Mouse (Mus musculus) hindlimb bud, embryonic 11.5 days (tissue): Measurements from ENCODE around the gene Madcam1.

Source experiments
- DNase-seq: peaks from one replicate; pipeline ENCODE4 v3.0.0-alpha.2; 2012; ENCODE audit warnings: low read depth, low spot score; ENCODE audit errors: extremely low spot score

Gene Madcam1

DNA sequence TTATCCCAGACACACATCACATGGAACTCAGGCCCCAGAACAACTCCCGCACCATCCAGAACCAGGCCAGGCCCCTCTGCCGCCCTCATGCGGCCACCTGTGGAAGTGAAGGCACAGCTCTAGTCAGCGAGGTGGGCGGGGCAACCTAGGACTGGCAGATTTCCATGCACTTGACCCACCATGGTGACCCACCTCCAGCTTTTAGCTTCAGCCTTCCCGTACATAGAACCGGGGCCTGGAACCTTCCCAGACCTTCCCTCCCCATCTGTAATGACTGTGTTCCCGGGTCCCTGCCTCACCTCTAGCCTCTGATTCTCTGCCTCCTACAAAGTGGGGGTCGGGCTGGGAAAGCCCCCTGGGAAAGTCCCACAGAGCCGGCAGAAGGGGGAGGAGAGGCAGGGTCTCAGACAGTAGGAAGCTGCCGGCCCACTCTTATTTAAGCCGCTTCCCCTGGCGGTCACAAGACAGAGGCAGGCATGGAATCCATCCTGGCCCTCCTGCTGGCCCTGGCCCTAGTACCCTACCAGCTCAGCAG is at the start of gene Madcam1:
Gene Madcam1, plus strand, starts transcription at position 429 of the 535 bp plus-strand sequence.
- peak; percentile 26 for DNase-seq

- no peak for DNase-seq
Measured at GRCm38 (mm10) chr10:79615860-79616259, 48.5 kb upstream of the Madcam1 start.

DNA sequence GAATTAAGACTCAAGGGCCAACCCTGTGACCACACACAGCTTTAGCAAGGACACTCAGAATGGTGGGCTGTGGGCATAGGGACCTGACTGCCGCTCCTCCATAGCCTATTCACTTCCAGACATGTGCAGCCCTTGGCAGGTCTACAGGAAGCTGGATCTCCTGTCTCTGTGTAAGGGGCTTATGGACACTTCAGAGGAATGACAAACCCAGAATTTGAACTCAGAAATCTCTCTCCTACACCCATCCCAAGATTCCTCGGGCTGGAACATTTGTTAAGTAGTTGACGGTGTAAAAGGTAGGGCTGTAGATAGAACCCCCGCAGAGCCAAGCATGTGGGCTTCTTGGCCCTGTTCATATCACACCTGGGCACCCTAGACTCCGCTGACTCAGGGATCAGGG is 48.0 kb upstream of the Madcam1 start:
- no peak for DNase-seq

- DNase-seq: no peak
Measured at GRCm38 (mm10) chr10:79623950-79624349, 40.4 kb upstream of the Madcam1 start.

GRCm38 (mm10) chr10:79625398-79625797 is 39.0 kb upstream of the Madcam1 start:
- DNase-seq: no peak

DNA sequence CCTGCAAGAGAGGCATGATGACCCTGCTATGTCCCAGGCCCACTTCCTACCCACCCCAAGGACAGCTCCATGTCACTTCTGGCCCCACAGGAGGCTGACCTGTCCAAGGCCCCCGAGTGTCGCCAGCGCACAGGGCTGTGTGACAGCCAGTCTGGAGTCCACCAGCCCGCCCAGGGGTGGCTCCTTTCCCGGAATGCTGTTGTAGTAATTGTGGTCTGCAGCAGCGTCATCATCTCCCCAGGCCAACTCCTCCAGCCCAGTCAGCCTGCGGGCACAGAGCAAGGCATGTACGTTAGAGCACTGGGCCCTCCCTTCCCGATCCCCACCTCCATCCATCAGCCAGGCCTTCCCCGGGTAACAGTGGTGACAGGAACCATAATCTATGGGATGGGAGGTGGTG is 38.2 kb upstream of the Madcam1 start:
- DNase-seq: no peak

- DNase-seq: no peak
Measured at GRCm38 (mm10) chr10:79628377-79628776, 36.0 kb upstream of the Madcam1 start.

DNA sequence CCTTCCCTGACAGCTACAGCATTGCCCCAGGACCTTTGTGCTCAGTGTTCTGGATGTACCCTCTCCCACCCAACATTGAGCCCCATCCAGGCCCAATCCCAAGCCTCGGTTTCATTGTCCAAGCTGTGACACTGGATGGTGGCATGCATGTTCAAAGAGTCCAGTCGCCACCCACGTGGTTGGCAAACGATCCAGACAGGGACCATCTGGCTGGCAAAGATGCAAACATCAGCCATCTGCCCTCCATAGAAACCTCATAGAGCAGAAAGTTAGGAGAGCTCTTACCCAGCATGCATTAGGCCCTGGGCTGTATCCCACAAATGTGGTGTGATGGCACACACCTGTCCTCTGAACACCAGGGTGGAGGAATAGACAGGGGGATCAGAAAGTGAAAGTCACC is 32.9 kb upstream of the Madcam1 start:
- DNase-seq: no peak

- no peak for DNase-seq
Measured at GRCm38 (mm10) chr10:79633006-79633777, 31.2 kb upstream of the Madcam1 start.

GRCm38 (mm10) chr10:79636287-79636686 is 28.1 kb upstream of the Madcam1 start:
- DNase-seq: no peak

GRCm38 (mm10) chr10:79637128-79638110 is 26.9 kb upstream of the Madcam1 start, which contains the start of gene Shc2:
Gene Shc2, minus strand, starts transcription at chr10:79637918.
- DNase-seq: no peak

DNA sequence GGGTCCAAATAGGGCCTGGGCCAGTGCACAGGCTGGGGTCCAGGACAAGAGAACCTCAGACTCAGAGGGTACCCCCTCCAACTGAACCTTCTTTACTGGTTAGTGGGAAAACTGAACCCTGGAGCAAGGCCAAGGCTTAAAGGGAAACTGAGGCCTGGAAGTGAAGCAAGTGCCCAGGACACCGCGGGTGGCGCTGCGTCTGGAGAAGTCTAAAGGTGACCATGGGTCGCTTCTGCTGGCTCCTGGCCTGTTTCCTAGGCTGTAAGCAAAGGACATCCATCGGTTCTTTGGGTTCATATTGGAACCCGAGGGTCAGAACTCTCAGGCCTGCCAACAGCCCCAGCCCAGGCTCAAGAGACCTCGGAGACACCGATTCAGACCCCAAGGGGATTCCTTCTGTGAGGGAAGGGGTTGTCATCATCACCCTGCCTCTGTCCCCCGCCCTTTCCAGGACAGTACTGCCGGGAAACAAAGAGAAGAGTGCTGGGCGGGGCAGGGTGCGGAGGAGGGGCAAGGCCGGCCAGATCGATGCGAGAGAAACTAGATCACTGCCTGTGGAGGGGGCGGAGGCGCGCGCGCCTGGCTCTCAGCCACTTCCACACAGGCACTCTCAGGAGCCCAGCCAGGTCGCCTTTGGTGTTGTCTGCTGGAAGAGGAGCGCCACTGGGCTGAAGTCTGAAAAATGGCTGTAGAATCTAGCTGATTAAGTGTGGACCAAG is 25.7 kb upstream of the Madcam1 start:
- DNase-seq: no peak

- no peak for DNase-seq
Measured at GRCm38 (mm10) chr10:79645711-79646110, 18.6 kb upstream of the Madcam1 start, which contains the start of gene Odf3l2. Gene Odf3l2, minus strand, starts transcription at chr10:79645738.

- peak; percentile 64 for DNase-seq
Measured at GRCm38 (mm10) chr10:79649070-79649751, 15.1 kb upstream of the Madcam1 start.

DNA sequence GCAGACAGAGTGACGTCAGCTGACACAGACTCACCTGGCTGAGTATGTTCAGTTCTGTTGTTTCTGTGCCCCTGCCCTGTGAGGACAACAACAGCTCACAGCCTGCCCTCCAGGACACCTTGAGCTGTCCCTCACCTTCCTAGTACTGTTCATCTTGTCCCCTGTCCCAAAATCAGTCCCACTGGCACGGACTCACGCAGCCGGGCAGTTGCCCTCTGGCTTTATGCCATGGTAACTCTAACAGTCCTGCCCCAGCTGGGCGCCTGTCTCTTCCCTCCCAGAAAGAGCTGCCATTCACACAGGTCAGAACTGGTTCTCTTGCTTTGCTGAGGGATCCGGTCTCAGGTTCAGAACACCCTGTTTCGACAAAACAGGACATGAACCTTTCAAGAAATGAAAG is 11.6 kb upstream of the Madcam1 start:
- DNase-seq: no peak

DNA sequence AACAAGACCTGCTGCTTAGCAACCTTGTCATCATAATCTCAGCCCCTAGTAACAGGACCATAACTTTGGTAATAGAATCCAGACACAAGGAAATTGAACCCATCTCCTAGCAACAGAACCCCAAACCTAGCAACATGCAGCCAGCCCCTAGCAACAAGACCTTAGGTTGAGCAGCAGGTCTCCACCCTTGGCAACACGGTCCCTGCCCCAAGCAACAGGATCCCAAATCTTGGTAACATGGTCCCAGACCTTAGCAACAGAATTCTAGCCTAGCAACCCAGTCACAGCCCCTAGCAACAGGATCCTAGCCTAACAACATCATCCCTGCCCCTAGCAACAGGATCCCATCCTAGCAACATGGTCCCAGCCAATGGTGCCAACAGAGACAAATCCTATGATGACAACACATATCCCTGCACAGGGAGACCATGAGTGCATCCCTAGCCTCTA is 9.4 kb upstream of the Madcam1 start:
- DNase-seq: peak; percentile 58

DNA sequence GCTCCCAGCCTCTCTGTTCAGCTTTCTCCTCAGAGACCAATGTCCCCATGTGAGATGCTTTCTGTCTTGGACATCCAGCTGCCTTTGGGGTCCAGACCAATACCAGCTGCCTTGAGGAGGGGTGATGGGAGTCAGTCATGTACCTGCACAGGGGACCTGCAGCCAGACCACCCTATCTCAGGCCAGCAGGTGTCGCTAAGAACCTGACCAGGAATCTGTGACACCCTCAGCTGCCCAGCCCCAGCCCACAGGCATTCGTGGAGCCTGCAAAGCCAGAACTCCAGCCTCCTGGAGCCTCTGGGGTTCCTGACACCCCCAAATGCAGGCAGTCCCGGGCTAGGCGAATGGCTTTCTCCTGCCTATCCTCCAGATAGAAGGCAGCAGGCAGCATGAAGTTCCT is 5.5 kb upstream of the Madcam1 start:
- no peak for DNase-seq

- DNase-seq: no peak
Measured at GRCm38 (mm10) chr10:79660298-79660697, 4.1 kb upstream of the Madcam1 start.

DNA sequence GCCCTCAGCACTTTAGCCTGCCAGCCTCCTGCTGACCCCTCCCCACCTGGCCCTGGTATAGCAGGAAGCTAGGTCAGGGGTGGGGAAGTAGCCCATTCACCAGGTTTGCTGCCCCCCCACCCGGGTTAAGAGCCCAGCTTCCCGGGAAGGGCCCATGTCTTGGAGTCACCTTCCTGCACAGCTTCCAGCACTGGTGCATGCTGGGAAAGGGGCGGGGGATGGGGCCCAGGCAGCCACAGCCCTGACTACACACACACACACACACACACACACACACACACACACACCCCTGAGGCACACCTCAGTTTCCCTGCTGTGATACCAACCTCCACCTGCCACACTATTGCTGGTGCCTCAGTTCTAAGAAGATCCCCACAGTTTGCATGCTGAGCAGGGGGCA is 2.5 kb upstream of the Madcam1 start:
- no peak for DNase-seq

- DNase-seq: no peak
Measured at GRCm38 (mm10) chr10:79665051-79665450, 692 bp downstream of the Madcam1 start.
